Mouse (Mus musculus): Measurements from ENCODE around the gene Olfr819. TPM values are rescaled to one million over a fixed set of nuclear protein-coding genes. Genes with fewer than 3 reads are reported as not detected.

Olfr819 gene
- polyA plus RNA-seq, 1 experiment from 2014 or later, result not detected

Other genes with a start within 250 kb of the Olfr819 start
- not detected in 2 replicates for gene Olfr805, start 237.9 kb downstream of the Olfr819 start, polyA plus RNA-seq (2015; fragmentation: Nextera tagmentation; extraction: Ambion mirVana)
- not detected in 2 replicates for gene Olfr806, start 225.3 kb downstream of the Olfr819 start, polyA plus RNA-seq (2015; fragmentation: Nextera tagmentation; extraction: Ambion mirVana)
- gene Olfr807, start 209.5 kb downstream of the Olfr819 start, polyA plus RNA-seq (2015; fragmentation: Nextera tagmentation; extraction: Ambion mirVana), result not detected in 2 replicates
- not detected in 2 replicates for gene Olfr808, start 201.8 kb downstream of the Olfr819 start, polyA plus RNA-seq (2015; fragmentation: Nextera tagmentation; extraction: Ambion mirVana)
- not detected in 2 replicates for gene Olfr809, start 192.6 kb downstream of the Olfr819 start, polyA plus RNA-seq (2015; fragmentation: Nextera tagmentation; extraction: Ambion mirVana)
- not detected in 2 replicates for gene Olfr810, start 172.3 kb downstream of the Olfr819 start, polyA plus RNA-seq (2015; fragmentation: Nextera tagmentation; extraction: Ambion mirVana)
- not detected in 2 replicates for gene Olfr811, start 162.9 kb downstream of the Olfr819 start, polyA plus RNA-seq (2015; fragmentation: Nextera tagmentation; extraction: Ambion mirVana)
- not detected in 2 replicates for gene Olfr812, start 121.2 kb downstream of the Olfr819 start, polyA plus RNA-seq (2015; fragmentation: Nextera tagmentation; extraction: Ambion mirVana)
- gene Olfr813, start 111.9 kb downstream of the Olfr819 start, polyA plus RNA-seq (2015; fragmentation: Nextera tagmentation; extraction: Ambion mirVana), result not detected in 2 replicates
- not detected in 2 replicates for gene Olfr814, start 87.4 kb downstream of the Olfr819 start, polyA plus RNA-seq (2015; fragmentation: Nextera tagmentation; extraction: Ambion mirVana)
- gene Olfr815, start 61.4 kb downstream of the Olfr819 start, polyA plus RNA-seq (2015; fragmentation: Nextera tagmentation; extraction: Ambion mirVana), result not detected in 2 replicates
- gene Olfr816, start 51.7 kb downstream of the Olfr819 start, polyA plus RNA-seq (2015; fragmentation: Nextera tagmentation; extraction: Ambion mirVana), result not detected in 2 replicates
- not detected in 2 replicates for gene Olfr818, start 18.2 kb downstream of the Olfr819 start, polyA plus RNA-seq (2015; fragmentation: Nextera tagmentation; extraction: Ambion mirVana)
- gene Olfr247, start 8.9 kb upstream of the Olfr819 start, polyA plus RNA-seq (2015; fragmentation: Nextera tagmentation; extraction: Ambion mirVana), result not detected in 2 replicates
- gene Gm10310, start 17.8 kb upstream of the Olfr819 start, polyA plus RNA-seq (2015; fragmentation: Nextera tagmentation; extraction: Ambion mirVana), result not detected in 2 replicates
- not detected in 2 replicates for gene Olfr820, start 45.4 kb upstream of the Olfr819 start, polyA plus RNA-seq (2015; fragmentation: Nextera tagmentation; extraction: Ambion mirVana)
- not detected in 2 replicates for gene Olfr821, start 63.1 kb upstream of the Olfr819 start, polyA plus RNA-seq (2015; fragmentation: Nextera tagmentation; extraction: Ambion mirVana)
- not detected in 2 replicates for gene Olfr822, start 103.9 kb upstream of the Olfr819 start, polyA plus RNA-seq (2015; fragmentation: Nextera tagmentation; extraction: Ambion mirVana)
- not detected in 2 replicates for gene Olfr823, start 148.1 kb upstream of the Olfr819 start, polyA plus RNA-seq (2015; fragmentation: Nextera tagmentation; extraction: Ambion mirVana)
- gene Olfr824, start 162.7 kb upstream of the Olfr819 start, polyA plus RNA-seq (2015; fragmentation: Nextera tagmentation; extraction: Ambion mirVana), result not detected in 2 replicates
- not detected in 2 replicates for gene Olfr825, start 199.5 kb upstream of the Olfr819 start, polyA plus RNA-seq (2015; fragmentation: Nextera tagmentation; extraction: Ambion mirVana)
- not detected in 2 replicates for gene Olfr826, start 216.9 kb upstream of the Olfr819 start, polyA plus RNA-seq (2015; fragmentation: Nextera tagmentation; extraction: Ambion mirVana)
- not detected in 2 replicates for gene Olfr827, start 247.1 kb upstream of the Olfr819 start, polyA plus RNA-seq (2015; fragmentation: Nextera tagmentation; extraction: Ambion mirVana)